Mouse (Mus musculus): Measurements from ENCODE around the gene Tnxb. TPM values are rescaled to one million over a fixed set of nuclear protein-coding genes. Genes with fewer than 3 reads are reported as not detected.

Gene Tnxb
- polyA plus RNA-seq, 1 experiment from 2014 or later = not detected

DNA sequence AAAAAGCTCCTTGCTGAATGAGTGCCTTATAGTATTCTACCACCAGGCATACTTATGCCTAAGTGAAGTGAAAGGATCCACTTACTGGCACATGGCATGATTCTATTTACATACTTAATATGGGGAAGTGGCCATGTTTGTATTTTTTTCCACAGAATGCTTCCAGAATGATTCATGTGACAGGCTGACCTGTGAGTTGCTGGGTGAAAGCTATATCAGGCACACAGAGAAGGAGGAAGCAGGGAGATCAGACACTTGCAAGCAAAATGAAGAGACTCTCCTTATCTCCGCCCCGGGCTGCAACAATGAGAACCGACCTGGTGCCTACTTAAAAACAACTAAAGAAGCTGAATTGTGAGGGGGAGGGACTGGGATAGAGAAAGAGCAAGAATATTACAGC is 91.1 kb downstream of the Tnxb start:
- ATAC-seq (ENCODE audit: insufficient number of reproducible peaks, low FRiP score, low TSS enrichment, low read depth) (no peak), DNase-seq (ENCODE audit: low spot score) (no peak)
- 87% methylated on average over 3 of the region's 3 CpGs for WGBS
- no peaks in the 10 kb centered on the region for H3K9me3 ChIP-seq (ENCODE audit: control insufficient read depth, low read length)
- no peaks in the 10 kb centered on the region for H3K27me3 ChIP-seq (ENCODE audit: control insufficient read depth, insufficient read depth, low read length)
- no peak overlapping the region for H3K27ac ChIP-seq (replicated peaks; ENCODE audit: low read depth, low read length)
- H3K4me1 ChIP-seq (ENCODE audit: control insufficient read depth, insufficient read depth, low read length) = no peaks in the 10 kb centered on the region
- H3K4me3 ChIP-seq (ENCODE audit: low read depth, low read length) = no peak overlapping the region
- H3K36me3 ChIP-seq (ENCODE audit: control insufficient read depth, insufficient read depth, low read length) = no peaks in the 10 kb centered on the region
- H3K4me2 ChIP-seq (ENCODE audit: low read depth, severe bottlenecking) = no peak overlapping the region
- no peak overlapping the region for H3K9ac ChIP-seq (ENCODE audit: low read length)

Other genes starting within 250 kb of the Tnxb start
- not detected in 2 replicates for gene Btnl4, start 193.2 kb upstream of the Tnxb start, polyA plus RNA-seq (2014; fragmentation: Nextera tagmentation; extraction: Ambion mirVana)
- gene Btnl6, start 153.2 kb upstream of the Tnxb start, polyA plus RNA-seq (2014; fragmentation: Nextera tagmentation; extraction: Ambion mirVana) = not detected in 2 replicates
- gene Notch4, start 106.3 kb upstream of the Tnxb start, polyA plus RNA-seq (2014; fragmentation: Nextera tagmentation; extraction: Ambion mirVana) = 5.2 and 7.7 TPM in 2 replicates
- gene Gpsm3, start 80.7 kb upstream of the Tnxb start, polyA plus RNA-seq (2014; fragmentation: Nextera tagmentation; extraction: Ambion mirVana) = 4.0 and 4.7 TPM in 2 replicates
- 21.5 and 22.0 TPM in 2 replicates for gene Pbx2, start 79.3 kb upstream of the Tnxb start, polyA plus RNA-seq (2014; fragmentation: Nextera tagmentation; extraction: Ambion mirVana)
- 1.3 and 2.7 TPM in 2 replicates for gene Ager, start 72.7 kb upstream of the Tnxb start, polyA plus RNA-seq (2014; fragmentation: Nextera tagmentation; extraction: Ambion mirVana)
- gene Rnf5, start 66.8 kb upstream of the Tnxb start, polyA plus RNA-seq (2014; fragmentation: Nextera tagmentation; extraction: Ambion mirVana) = 111 TPM in 2 replicates
- gene Agpat1, start 66.3 kb upstream of the Tnxb start, polyA plus RNA-seq (2014; fragmentation: Nextera tagmentation; extraction: Ambion mirVana) = 58.2 and 74.8 TPM in 2 replicates
- 2.8 and 3.5 TPM in 2 replicates for gene Egfl8, start 54.6 kb upstream of the Tnxb start, polyA plus RNA-seq (2014; fragmentation: Nextera tagmentation; extraction: Ambion mirVana)
- gene Ppt2, start 42.0 kb upstream of the Tnxb start, polyA plus RNA-seq (2014; fragmentation: Nextera tagmentation; extraction: Ambion mirVana) = 24.8 and 26.1 TPM in 2 replicates
- 0.17 and 0.20 TPM in 2 replicates for gene Prrt1, start 41.0 kb upstream of the Tnxb start, polyA plus RNA-seq (2014; fragmentation: Nextera tagmentation; extraction: Ambion mirVana)
- 13.1 and 19.3 TPM in 2 replicates for gene Fkbpl, start 25.8 kb upstream of the Tnxb start, polyA plus RNA-seq (2014; fragmentation: Nextera tagmentation; extraction: Ambion mirVana)
- 63.4 and 71.4 TPM in 2 replicates for gene Atf6b, start 23.4 kb upstream of the Tnxb start, polyA plus RNA-seq (2014; fragmentation: Nextera tagmentation; extraction: Ambion mirVana)
- gene C4b, start 73.3 kb downstream of the Tnxb start, polyA plus RNA-seq (2014; fragmentation: Nextera tagmentation; extraction: Ambion mirVana) = not detected in 2 replicates
- gene Cyp21a1, start 134.0 kb downstream of the Tnxb start, polyA plus RNA-seq (2014; fragmentation: Nextera tagmentation; extraction: Ambion mirVana) = not detected in 2 replicates
- 20.5 and 21.2 TPM in 2 replicates for gene Stk19, start 166.4 kb downstream of the Tnxb start, polyA plus RNA-seq (2014; fragmentation: Nextera tagmentation; extraction: Ambion mirVana)
- 72.4 and 74.6 TPM in 2 replicates for gene Dxo, start 166.5 kb downstream of the Tnxb start, polyA plus RNA-seq (2014; fragmentation: Nextera tagmentation; extraction: Ambion mirVana)
- 43.2 and 49.0 TPM in 2 replicates for gene Skiv2l, start 179.7 kb downstream of the Tnxb start, polyA plus RNA-seq (2014; fragmentation: Nextera tagmentation; extraction: Ambion mirVana)
- 152 TPM in 2 replicates for gene Nelfe, start 179.9 kb downstream of the Tnxb start, polyA plus RNA-seq (2014; fragmentation: Nextera tagmentation; extraction: Ambion mirVana)
- gene Cfb, start 192.0 kb downstream of the Tnxb start, polyA plus RNA-seq (2014; fragmentation: Nextera tagmentation; extraction: Ambion mirVana) = 1.6 and 2.6 TPM in 2 replicates
- 1.9 and 2.3 TPM in 2 replicates for gene Zbtb12, start 208.9 kb downstream of the Tnxb start, polyA plus RNA-seq (2014; fragmentation: Nextera tagmentation; extraction: Ambion mirVana)
- gene Gm20547, start 211.5 kb downstream of the Tnxb start, polyA plus RNA-seq (2014; fragmentation: Nextera tagmentation; extraction: Ambion mirVana) = not detected in 2 replicates
- 0.44 and 0.58 TPM in 2 replicates for gene C2, start 227.7 kb downstream of the Tnxb start, polyA plus RNA-seq (2014; fragmentation: Nextera tagmentation; extraction: Ambion mirVana)
- gene Ehmt2, start 227.9 kb downstream of the Tnxb start, polyA plus RNA-seq (2014; fragmentation: Nextera tagmentation; extraction: Ambion mirVana) = 77.8 and 78.9 TPM in 2 replicates
- 0.21 TPM in 1 of 2 replicates, not detected in the other for gene Slc44a4, start 243.9 kb downstream of the Tnxb start, polyA plus RNA-seq (2014; fragmentation: Nextera tagmentation; extraction: Ambion mirVana)